Mouse (Mus musculus): ENCODE data around the gene Gm21094. TPM values are rescaled to one million over a fixed set of nuclear protein-coding genes. Genes with fewer than 3 reads are reported as not detected.
"Not testable (repeated sequence)": the region's sequence is repeated elsewhere in the genome, so short reads cannot be mapped to it uniquely, and the experiment has no call there.

Gm21094 gene
- polyA plus RNA-seq (2014; fragmentation: Nextera tagmentation; extraction: Ambion mirVana), result not detected in 2 replicates

- no CpG with 5 or more reads among the region's 8 CpGs for WGBS
- H3K27me3 ChIP-seq (ENCODE audit: insufficient read depth, low read length); ATAC-seq (ENCODE audit: insufficient read depth); H3K9ac ChIP-seq; H3K27ac ChIP-seq (ENCODE audit: low read depth); DNase-seq; H3K9me3 ChIP-seq (ENCODE audit: low read depth, low read length); H3K4me2 ChIP-seq; H3K4me1 ChIP-seq (ENCODE audit: insufficient read depth); H3K4me3 ChIP-seq (ENCODE audit: low read depth, low read length); H3K36me3 ChIP-seq (ENCODE audit: insufficient read depth): not testable (repeated sequence)
These were observed at the start of gene Gm21094 for GRCm38 (mm10) chrY:32620343-32620742. Gene Gm21094, minus strand, starts transcription at chrY:32620443.
